Mouse (Mus musculus) olfactory bulb, adult 2 months (tissue): ENCODE measurements at regions not wholly inside any gene's neighbourhood (a gene's known extent, or its start where the extent isn't known, plus 50 kb on each side); places are given as distances from the start of the nearest gene placed in this dataset.

Source experiments
- CTCF ChIP-seq: fragments of 200-500 bp; IDR thresholded peaks from 2 replicates; pipeline ENCODE4 v1.5.1; 2012; ENCODE audit warnings: low read depth, mild to moderate bottlenecking, low read length, moderate library complexity; ENCODE audit not compliant: insufficient read depth
- POLR2A ChIP-seq: fragments of 200-500 bp; IDR thresholded peaks from 2 replicates; pipeline ENCODE4 v1.6.1; 2012; ENCODE audit warnings: mild to moderate bottlenecking, low read depth, low read length, moderate library complexity; ENCODE audit not compliant: insufficient read depth

- TF ChIP-seq POLR2A = no peak
- TF ChIP-seq CTCF = no peak
These were observed 720.6 kb downstream of the Ets1 start for GRCm38 (mm10) chr9:33356621-33357020.
